Mouse (Mus musculus): Measurements from ENCODE around the gene Spata7.

DNA sequence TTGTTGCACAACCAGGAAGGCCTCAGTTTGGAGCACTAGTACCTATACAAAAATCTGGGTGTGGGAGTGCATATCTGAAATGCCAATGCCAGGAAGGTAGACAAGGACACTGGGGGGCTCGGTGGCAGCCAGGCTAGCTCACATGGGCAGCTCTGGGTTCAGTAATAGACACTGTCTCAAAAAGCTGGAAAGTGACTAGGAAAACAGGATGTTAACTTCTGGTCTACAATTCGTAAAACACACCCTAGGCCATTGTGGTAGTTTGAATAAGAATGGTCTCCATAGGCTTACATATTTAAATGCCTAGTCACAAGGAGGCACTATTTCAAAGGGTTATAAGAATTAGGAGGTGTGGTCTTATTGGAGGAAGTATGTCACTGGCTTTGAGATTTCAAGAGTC is 36.9 kb upstream of the Spata7 start:
- TF ChIP-seq EP300 (IDR thresholded peaks at IDR 0.05; ENCODE audit: insufficient read depth, low read depth, low read length) (no peak), CTCF (IDR thresholded peaks at IDR 0.05) (no peak), POLR2A (IDR thresholded peaks at IDR 0.05; ENCODE audit: insufficient read depth, low read depth, low read length) (no peak)
